Mouse (Mus musculus) intestine, embryonic 14.5 days (tissue): ENCODE measurements around the gene Pcsk1. TPM values are rescaled to one million over a fixed set of nuclear protein-coding genes. Genes with fewer than 3 reads are reported as not detected.

ENCODE experiments used
- ATAC-seq: fragments of 200-750 bp; cut with Nextera tagmentation; replicated peaks from 2 replicates; pipeline ENCODE4 v1.8.0; 2017; ENCODE audit warnings: low read depth, moderate number of reproducible peaks, moderate TSS enrichment, moderate library complexity; ENCODE audit not compliant: low FRiP score, low TSS enrichment
- DNase-seq: peaks from one replicate; pipeline ENCODE4 v3.0.0-alpha.2; 2018; ENCODE audit warnings: low spot score
- H3K27ac ChIP-seq: fragments of 300-500 bp; sonication (generic); 2 replicates; pipeline ENCODE4 v1.5.1; 2014; ENCODE audit warnings: low read depth, mild to moderate bottlenecking, control low read depth
- H3K27me3 ChIP-seq: fragments of 300-500 bp; sonication (generic); replicated peaks from 2 replicates; pipeline ENCODE4 v1.6.1; 2014; ENCODE audit warnings: low read length, control low read depth; ENCODE audit not compliant: control insufficient read depth, insufficient read depth
- H3K36me3 ChIP-seq: fragments of 300-500 bp; sonication (generic); 2 replicates; pipeline ENCODE4 v1.6.1; 2014; ENCODE audit warnings: low read length, control low read depth; ENCODE audit not compliant: control insufficient read depth, insufficient read depth
- H3K4me1 ChIP-seq: fragments of 300-500 bp; sonication (generic); replicated peaks from 2 replicates; pipeline ENCODE4 v1.6.1; 2014; ENCODE audit warnings: low read length, control low read depth, mixed read lengths; ENCODE audit not compliant: control insufficient read depth, insufficient read depth
- H3K4me2 ChIP-seq: fragments of 300-500 bp; sonication (generic); 2 replicates; pipeline ENCODE4 v1.6.1; 2014; ENCODE audit warnings: low read length
- H3K4me3 ChIP-seq: fragments of 300-500 bp; sonication (generic); 2 replicates; pipeline ENCODE4 v1.5.1; 2014; ENCODE audit warnings: low read depth, low read length, control low read depth, mixed read lengths
- H3K9ac ChIP-seq: fragments of 300-500 bp; sonication (generic); 2 replicates; pipeline ENCODE4 v1.6.1; 2014; ENCODE audit warnings: mild to moderate bottlenecking, low read length
- H3K9me3 ChIP-seq: fragments of 300-500 bp; sonication (generic); 2 replicates; pipeline ENCODE4 v1.6.1; 2016; ENCODE audit warnings: low read length, control low read depth; ENCODE audit not compliant: control insufficient read depth
- WGBS: fragments of 180-500 bp; shearing (Covaris S2); extraction: QIAGEN DNeasy Blood & Tissue Kit; methylation state at CpG from one replicate; pipeline ENCODE4 v1.1.7; 2014; 5-methylcytosine and 5-hydroxymethylcytosine counted together
- polyA plus RNA-seq: library from polyadenylated mRNA; unstranded; fragments of >200 nt; fragmentation: Nextera tagmentation; extraction: Ambion mirVana; gene quantifications from 2 replicates; pipeline ENCODE4 v1.2.1, GENCODE M21; 2014

Gene Pcsk1
- 1.1 and 1.8 TPM in 2 replicates for polyA plus RNA-seq

- ATAC-seq (no peak), DNase-seq (no peak)
- no peaks in the 10 kb centered on the region for H3K36me3 ChIP-seq
- H3K9me3 ChIP-seq, result no peaks in the 10 kb centered on the region
- no peak within 1 kb of the TSS for H3K9ac ChIP-seq
- peaks cover 31% of the 10 kb centered on the region for H3K27me3 ChIP-seq
- H3K4me2 ChIP-seq, result peak within 1 kb of the TSS; percentile 54
- H3K4me3 ChIP-seq, result peak within 1 kb of the TSS; percentile 29
- no peaks in the 10 kb centered on the region for H3K4me1 ChIP-seq
- WGBS, result 1% methylated on average over 28 of the region's 28 CpGs
- no peak within 1 kb of the TSS for H3K27ac ChIP-seq
Observed at GRCm38 (mm10) chr13:75089721-75090410, at the start of gene Pcsk1. Gene Pcsk1, plus strand, starts transcription at chr13:75089826.

GRCm38 (mm10) chr13:75058818-75059217 lies 30.8 kb upstream of the Pcsk1 start:
- no peaks in the 10 kb centered on the region for H3K27me3 ChIP-seq
- no peak overlapping the region for H3K9ac ChIP-seq
- H3K4me1 ChIP-seq, result no peaks in the 10 kb centered on the region
- H3K4me3 ChIP-seq, result no peak overlapping the region
- no peak overlapping the region for H3K4me2 ChIP-seq
- ATAC-seq, result no peak
- H3K27ac ChIP-seq, result no peak overlapping the region
- H3K9me3 ChIP-seq, result no peaks in the 10 kb centered on the region
- no peak for DNase-seq
- H3K36me3 ChIP-seq, result no peaks in the 10 kb centered on the region

DNA sequence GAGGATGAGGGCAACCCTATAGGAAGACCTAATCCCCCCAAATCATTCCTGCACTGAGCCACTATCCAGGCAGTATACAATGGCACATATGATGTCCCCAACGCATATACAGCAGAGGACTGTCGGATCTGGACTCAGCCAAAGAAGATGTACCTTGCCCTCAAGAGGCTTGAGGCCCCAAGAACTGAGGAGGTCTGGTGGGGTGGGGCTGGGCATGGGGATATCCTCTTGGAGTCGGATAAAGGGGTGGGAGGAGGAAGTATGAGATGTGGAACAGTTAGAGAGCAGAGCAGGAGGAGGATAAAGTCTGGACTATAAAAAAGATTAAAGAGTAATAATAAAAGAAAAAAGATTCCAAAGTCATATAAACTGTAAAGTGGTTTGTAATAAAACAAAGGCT lies 25.7 kb upstream of the Pcsk1 start:
- no peak for ATAC-seq
- H3K4me2 ChIP-seq, result no peak overlapping the region
- no peaks in the 10 kb centered on the region for H3K4me1 ChIP-seq

GRCm38 (mm10) chr13:75088597-75088996 lies 1.0 kb upstream of the Pcsk1 start:
- Histone ChIP-seq H3K9me3 (no peaks in the 10 kb centered on the region), H3K4me1 (no peaks in the 10 kb centered on the region), H3K4me3 (no peak overlapping the region), H3K36me3 (no peaks in the 10 kb centered on the region), H3K9ac (no peak overlapping the region), H3K4me2 (no peak overlapping the region), H3K27ac (no peak overlapping the region), H3K27me3 (peaks cover 31% of the 10 kb centered on the region)
- ATAC-seq (no peak), DNase-seq (peak; percentile 69)
- WGBS, result 18% methylated on average over 6 of the region's 6 CpGs

More for the DNA sequence above, 25.7 kb upstream of the Pcsk1 start:
- no peak overlapping the region for H3K9ac ChIP-seq
- H3K27ac ChIP-seq, result no peak overlapping the region
- 76% methylated on average over 3 of the region's 3 CpGs for WGBS
- DNase-seq, result no peak
- no peak overlapping the region for H3K4me3 ChIP-seq
- H3K36me3 ChIP-seq, result no peaks in the 10 kb centered on the region
- H3K27me3 ChIP-seq, result no peaks in the 10 kb centered on the region
- H3K9me3 ChIP-seq, result no peaks in the 10 kb centered on the region

DNA sequence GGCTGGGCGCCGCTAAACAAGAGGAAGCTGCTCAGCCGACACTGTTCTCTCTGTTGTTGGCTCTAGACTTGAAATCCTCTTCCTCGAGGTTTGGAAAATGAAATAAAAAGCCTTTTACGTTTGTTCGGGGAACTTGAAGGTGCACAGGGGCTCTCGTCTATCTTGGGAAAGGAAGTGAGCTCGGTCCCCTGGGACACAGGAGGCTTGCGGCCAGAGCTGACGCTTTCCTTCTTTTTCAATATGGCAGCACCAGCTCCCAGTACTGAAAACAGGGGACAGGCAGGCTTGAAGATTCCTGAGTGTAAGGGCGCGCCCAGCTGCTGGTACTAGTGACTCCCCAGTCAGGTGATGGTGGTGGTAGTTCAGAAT lies 769 bp downstream of the Pcsk1 start:
- whole genome bisulfite sequencing, result under 1% methylated on average over 12 of the region's 12 CpGs
- peak overlapping the region; percentile 29 for H3K4me3 ChIP-seq
- no peak for ATAC-seq
- peak overlapping the region; percentile 54 for H3K4me2 ChIP-seq
- H3K27me3 ChIP-seq, result peaks cover 31% of the 10 kb centered on the region
- H3K36me3 ChIP-seq, result no peaks in the 10 kb centered on the region
- no peaks in the 10 kb centered on the region for H3K9me3 ChIP-seq
- DNase-seq, result peak; percentile 52
- H3K4me1 ChIP-seq, result no peaks in the 10 kb centered on the region
- no peak overlapping the region for H3K9ac ChIP-seq
- no peak overlapping the region for H3K27ac ChIP-seq

GRCm38 (mm10) chr13:75091071-75091470 lies 1.4 kb downstream of the Pcsk1 start:
- Histone ChIP-seq H3K9me3 (no peaks in the 10 kb centered on the region), H3K4me2 (no peak overlapping the region), H3K36me3 (no peaks in the 10 kb centered on the region), H3K27ac (no peak overlapping the region), H3K4me3 (no peak overlapping the region), H3K4me1 (no peaks in the 10 kb centered on the region), H3K27me3 (peaks cover 31% of the 10 kb centered on the region), H3K9ac (no peak overlapping the region)
- WGBS, result 64% methylated on average over 5 of the region's 5 CpGs
- no peak for ATAC-seq
- no peak for DNase-seq

DNA sequence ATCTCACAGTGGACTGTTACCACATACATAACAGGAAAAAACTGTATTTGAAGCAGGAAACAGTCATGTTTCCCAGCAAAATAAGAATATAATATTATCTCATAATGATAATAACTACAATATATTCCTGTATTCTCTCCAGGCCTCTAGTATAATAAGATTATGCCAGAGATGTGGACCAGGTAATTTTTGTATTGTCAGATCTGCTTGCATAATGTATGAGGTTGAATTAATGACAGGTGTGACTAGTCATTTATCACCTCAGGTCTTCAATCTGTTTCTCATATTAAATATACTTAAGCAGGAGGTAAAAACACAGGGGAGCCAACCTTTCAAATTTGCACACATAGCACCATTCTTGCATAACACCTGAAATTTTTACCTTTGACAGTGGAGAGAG lies 5.9 kb downstream of the Pcsk1 start:
- DNase-seq (no peak), ATAC-seq (no peak)
- Histone ChIP-seq H3K27me3 (peaks cover 13% of the 10 kb centered on the region), H3K36me3 (no peaks in the 10 kb centered on the region), H3K9ac (no peak overlapping the region), H3K4me3 (no peak overlapping the region), H3K4me1 (no peaks in the 10 kb centered on the region), H3K27ac (no peak overlapping the region), H3K9me3 (no peaks in the 10 kb centered on the region), H3K4me2 (no peak overlapping the region)

DNA sequence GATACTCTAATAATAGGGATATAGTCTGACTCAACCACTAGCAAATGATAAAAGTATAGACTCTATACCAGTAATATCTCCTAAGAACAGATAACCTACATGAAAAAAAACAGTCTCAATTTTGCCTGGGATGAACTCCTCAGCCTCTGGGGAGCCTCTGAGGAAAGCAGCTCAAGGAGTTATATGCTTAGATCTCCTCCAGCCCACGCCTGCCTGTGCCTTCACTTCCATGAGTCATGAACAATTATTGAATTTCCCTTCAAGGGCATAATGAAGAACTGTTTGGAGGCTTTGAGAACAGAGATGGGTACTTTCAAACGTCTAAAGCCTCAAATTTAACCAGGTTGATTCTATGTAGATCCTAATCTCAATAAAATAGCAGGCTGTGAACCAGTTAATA lies 23.5 kb downstream of the Pcsk1 start:
- H3K27ac ChIP-seq, result no peak overlapping the region
- H3K4me3 ChIP-seq, result no peak overlapping the region
- ATAC-seq (no peak), DNase-seq (no peak)
- no peak overlapping the region for H3K9ac ChIP-seq
- no peaks in the 10 kb centered on the region for H3K9me3 ChIP-seq
- H3K4me1 ChIP-seq, result no peaks in the 10 kb centered on the region
- 45% methylated on average over 2 of the region's 2 CpGs for WGBS
- no peak overlapping the region for H3K4me2 ChIP-seq
- no peaks in the 10 kb centered on the region for H3K27me3 ChIP-seq
- no peaks in the 10 kb centered on the region for H3K36me3 ChIP-seq

DNA sequence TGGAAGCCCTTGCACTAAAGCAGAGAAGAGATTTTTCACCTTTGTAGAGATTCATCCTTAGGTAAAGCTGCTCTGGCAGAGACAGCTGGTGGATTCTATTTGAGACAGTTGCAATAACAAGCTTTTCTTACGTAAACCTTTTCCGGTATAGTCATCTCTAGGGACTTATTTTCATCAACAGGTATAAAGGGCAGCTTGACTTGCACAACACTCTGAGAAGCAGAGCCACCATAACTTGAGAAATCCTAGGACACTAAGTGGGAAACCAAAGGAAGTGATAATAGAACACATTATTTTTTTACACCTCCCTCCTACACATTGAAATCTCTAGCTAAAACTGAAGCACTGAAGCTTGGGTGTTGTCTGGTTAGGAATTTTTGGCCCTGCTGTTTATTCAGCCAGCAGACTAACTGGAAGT lies 24.4 kb downstream of the Pcsk1 start:
- no peak for DNase-seq
- WGBS, result 81% methylated on average over 2 of the region's 2 CpGs
- Histone ChIP-seq H3K4me1 (no peaks in the 10 kb centered on the region), H3K4me3 (no peak overlapping the region), H3K4me2 (no peak overlapping the region), H3K9me3 (no peaks in the 10 kb centered on the region), H3K9ac (no peak overlapping the region), H3K27me3 (no peaks in the 10 kb centered on the region), H3K27ac (no peak overlapping the region), H3K36me3 (no peaks in the 10 kb centered on the region)
- no peak for ATAC-seq
